Mouse (Mus musculus) olfactory bulb, adult 2 months (tissue): ENCODE measurements around the gene Camkmt.

Experiments
- CTCF ChIP-seq: fragments of 200-500 bp; IDR thresholded peaks from 2 replicates; pipeline ENCODE4 v1.5.1; 2012; ENCODE audit warnings: low read depth, mild to moderate bottlenecking, low read length, moderate library complexity; ENCODE audit not compliant: insufficient read depth
- POLR2A ChIP-seq: fragments of 200-500 bp; IDR thresholded peaks from 2 replicates; pipeline ENCODE4 v1.6.1; 2012; ENCODE audit warnings: mild to moderate bottlenecking, low read depth, low read length, moderate library complexity; ENCODE audit not compliant: insufficient read depth

GRCm38 (mm10) chr17:85080781-85081180 lies 9.6 kb upstream of the Camkmt start:
- TF ChIP-seq POLR2A (no peak), CTCF (no peak)
